In genomic region chr4:76424324-76425229, GRCm38 (mm10) we compare ENCODE assay signal across 11 mouse cellular contexts.
DNase-seq lines count a peak whose midpoint lies in the region; ATAC-seq lines count a peak whose summit lies in the region.
"Had no signal": no experiment of that assay in that cellular context is flagged by ENCODE, and none has a peak within 500 bp of the region (broad histone marks: within the 10 kb centered on the region; RNA-seq: fewer than 3 reads in every experiment).

No protein-coding gene starts in this region.

- H3K9me3 ChIP-seq in heart, embryonic 14.5 days (ENCODE audit: control insufficient read depth, low read length), result no peaks in the 10 kb centered on the region
- H3K9me3 ChIP-seq: forebrain, embryonic 13.5 days; neural tube, embryonic 13.5 days had no signal

- peak; percentile 35 to 68 for DNase-seq in frontal cortex, adult 2 months (ENCODE audit: extremely low spot score in 1 of 2, low spot score in 1 of 2)
- no peak for DNase-seq in frontal cortex, postnatal 10 days (ENCODE audit: low spot score in 2 of 2)
- DNase-seq in NIH3T3 (ENCODE audit: low read depth), result peak; percentile 10
- DNase-seq in kidney, postnatal 4 days, result peak; percentile 23 to 39
- DNase-seq in spleen, postnatal 36 days (ENCODE audit: low spot score in 2 of 2), result no peak
- no peak for DNase-seq in gastrocnemius, adult 18-20 months (ENCODE audit: low spot score)
- DNase-seq in thymus, postnatal 4 days, result no peak
- DNase-seq: thymus, postnatal 36 days had no signal

- peaks cover 2 to 14% of the 10 kb centered on the region in 2 experiments; a peak in 3 of 4 replicates for H3K4me1 ChIP-seq in heart, embryonic 14.5 days (ENCODE audit: control insufficient read depth in 2 of 2, insufficient read depth in 2 of 2, low read length in 2 of 2)

- H3K4me3 ChIP-seq in heart, embryonic 14.5 days (ENCODE audit: control insufficient read depth in 1 of 2, insufficient read depth in 1 of 2, low read depth in 1 of 2, low read length in 2 of 2), result no peak overlapping the region
- H3K4me3 ChIP-seq: forebrain, embryonic 13.5 days; neural tube, embryonic 13.5 days had no signal

- H3K36me3 ChIP-seq in heart, embryonic 14.5 days (ENCODE audit: control insufficient read depth, insufficient read depth, low read length), result no peaks in the 10 kb centered on the region
- H3K36me3 ChIP-seq: neural tube, embryonic 13.5 days had no signal

- peak overlapping the region in 1 of 2 experiments; percentile 26; a peak in 1 of 4 replicates for H3K27ac ChIP-seq in heart, embryonic 14.5 days (replicated peaks in 1 of 2; ENCODE audit: control insufficient read depth in 1 of 2, insufficient read depth in 1 of 2, low read depth in 2 of 2, low read length in 2 of 2)
- H3K27ac ChIP-seq: forebrain, embryonic 13.5 days; neural tube, embryonic 13.5 days had no signal

- H3K27me3 ChIP-seq in heart, embryonic 14.5 days (ENCODE audit: control insufficient read depth, insufficient read depth, low read length), result no peaks in the 10 kb centered on the region
- H3K27me3 ChIP-seq: forebrain, embryonic 13.5 days; neural tube, embryonic 13.5 days had no signal

- peak overlapping the region; percentile 24 for H3K4me2 ChIP-seq in heart, embryonic 14.5 days (ENCODE audit: low read length)
- H3K4me2 ChIP-seq: forebrain, embryonic 13.5 days; neural tube, embryonic 13.5 days had no signal

- no peak overlapping the region for H3K9ac ChIP-seq in heart, embryonic 14.5 days (ENCODE audit: low read length)
- H3K9ac ChIP-seq: forebrain, embryonic 13.5 days; neural tube, embryonic 13.5 days had no signal

- WGBS in heart, embryonic 14.5 days, result 40% methylated on average over 9 of the region's 9 CpGs

- no peak for ATAC-seq in heart, embryonic 14.5 days (ENCODE audit: insufficient number of reproducible peaks, insufficient read depth, low FRiP score, low read depth)
- ATAC-seq: forebrain, embryonic 13.5 days had no signal

Comparison
In these comparisons a context has a peak if more than half of its experiments do, and no peak if none do; other contexts are left out.
1. DNase-seq: peak in frontal cortex, adult 2 months (2 of 2), NIH3T3 (single experiment) and kidney, postnatal 4 days (2 of 2); none in frontal cortex, postnatal 10 days (0 of 2), spleen, postnatal 36 days (0 of 2), gastrocnemius, adult 18-20 months (single experiment) and thymus, postnatal 4 days (single experiment).